Mouse (Mus musculus): ENCODE data around the gene Sv2a. TPM values are rescaled to one million over a fixed set of nuclear protein-coding genes. Genes with fewer than 3 reads are reported as not detected.
"Not testable (repeated sequence)": the region's sequence is repeated elsewhere in the genome, so short reads cannot be mapped to it uniquely, and the experiment has no call there.

The Sv2a gene
- polyA plus RNA-seq, 1 experiment from 2014 or later = 12.9 TPM

DNA sequence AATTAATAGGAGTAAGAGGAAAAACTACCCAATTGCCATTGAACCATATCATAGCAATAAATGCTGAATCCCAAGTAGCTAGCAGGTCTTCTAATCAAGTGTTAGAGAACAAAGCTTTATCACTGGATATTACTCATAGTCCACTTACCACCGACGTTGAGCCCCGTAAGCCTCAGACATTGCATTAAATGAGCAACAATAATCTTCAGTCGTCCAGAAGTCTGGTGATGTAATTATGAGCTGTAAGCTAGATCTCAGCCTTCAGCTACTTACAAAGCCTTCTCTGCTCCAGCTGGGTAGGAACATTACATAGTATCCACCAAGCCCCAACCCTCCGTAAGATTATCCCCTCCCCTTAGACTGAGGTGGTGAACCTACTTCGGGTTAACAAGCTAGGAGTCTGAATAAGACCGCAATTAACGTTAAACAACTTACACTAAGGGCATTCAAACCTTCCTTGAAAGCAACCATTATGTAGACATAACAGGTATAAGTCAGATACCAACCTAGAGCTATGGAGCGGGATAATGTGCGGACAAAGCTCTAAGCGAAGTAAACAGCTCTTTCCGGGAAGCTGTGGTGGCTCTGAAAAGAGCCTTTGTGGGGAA is 57.1 kb downstream of the Sv2a start:
- WGBS = under 1% methylated on average over 12 of the region's 12 CpGs
- Histone ChIP-seq H3K27ac (peak overlapping the region; percentile 69), H3K4me2 (peak overlapping the region; percentile 65), H3K4me1 (replicated peaks) (peaks cover 19% of the 10 kb centered on the region), H3K27me3 (no peaks in the 10 kb centered on the region), H3K36me3 (no peaks in the 10 kb centered on the region), H3K9ac (peak overlapping the region; percentile 65), H3K4me3 (peak overlapping the region; percentile 55), H3K9me3 (replicated peaks) (no peaks in the 10 kb centered on the region)
- ATAC-seq (replicated peaks; ENCODE audit: insufficient number of reproducible peaks, insufficient read depth, low FRiP score, low read depth) = no peak

DNA sequence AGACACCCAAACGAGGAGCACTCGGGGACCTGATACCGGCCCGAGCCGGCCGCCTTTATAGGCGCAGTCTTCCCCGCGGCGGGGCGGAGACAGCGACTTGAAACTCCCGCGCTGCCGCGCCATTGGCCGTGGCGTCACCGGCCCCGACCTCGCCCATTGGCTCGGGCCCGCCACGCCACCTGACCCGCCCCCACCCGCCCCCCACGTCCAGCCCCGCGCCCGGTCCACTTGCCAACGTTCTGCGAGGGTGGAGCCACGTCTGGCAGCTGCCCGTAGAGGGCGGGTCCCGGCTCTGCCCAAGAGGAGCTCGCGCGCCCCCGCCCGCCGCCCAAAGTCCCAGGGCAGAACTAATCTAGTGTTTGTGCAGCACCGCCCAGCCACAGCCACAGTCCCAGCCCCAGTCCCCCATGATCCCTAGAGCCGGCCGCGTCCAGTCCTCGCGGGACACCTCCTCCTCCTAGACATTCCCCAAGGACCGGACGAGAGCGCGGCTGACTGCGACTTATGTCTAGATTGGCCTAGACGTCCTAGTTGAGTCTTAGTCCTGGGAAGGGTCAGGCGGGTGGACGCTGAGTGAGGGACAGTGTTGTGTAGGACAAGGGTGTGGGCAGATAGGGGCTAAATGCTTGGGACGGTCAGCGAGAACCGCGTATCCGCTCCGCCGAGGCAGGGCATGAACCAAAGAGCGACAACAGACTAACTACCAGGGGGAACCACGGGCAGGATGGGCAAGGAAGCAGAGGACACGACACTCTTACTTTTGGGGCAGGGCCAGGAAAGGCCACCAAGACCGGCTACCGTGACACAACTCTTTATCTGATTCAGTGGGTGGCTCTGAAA is 58.2 kb downstream of the Sv2a start, which contains the start of gene Hist2h3c2:
Hist2h3c2 (minus strand) TSS at position 174 of the 840 bp plus-strand sequence.
- not testable (repeated sequence) for H3K9me3 ChIP-seq (replicated peaks); H3K27me3 ChIP-seq; H3K36me3 ChIP-seq
- Histone ChIP-seq H3K4me2 (peak within 1 kb of the TSS; percentile 65), H3K4me3 (peak within 1 kb of the TSS; percentile 55), H3K4me1 (replicated peaks) (peaks cover 30% of the 10 kb centered on the region), H3K9ac (peak within 1 kb of the TSS; percentile 65), H3K27ac (peak within 1 kb of the TSS; percentile 82)
- 0% methylated on average over 20 of the region's 68 CpGs for WGBS
- peak; percentile 87 for ATAC-seq (replicated peaks; ENCODE audit: insufficient number of reproducible peaks, insufficient read depth, low FRiP score, low read depth)

DNA sequence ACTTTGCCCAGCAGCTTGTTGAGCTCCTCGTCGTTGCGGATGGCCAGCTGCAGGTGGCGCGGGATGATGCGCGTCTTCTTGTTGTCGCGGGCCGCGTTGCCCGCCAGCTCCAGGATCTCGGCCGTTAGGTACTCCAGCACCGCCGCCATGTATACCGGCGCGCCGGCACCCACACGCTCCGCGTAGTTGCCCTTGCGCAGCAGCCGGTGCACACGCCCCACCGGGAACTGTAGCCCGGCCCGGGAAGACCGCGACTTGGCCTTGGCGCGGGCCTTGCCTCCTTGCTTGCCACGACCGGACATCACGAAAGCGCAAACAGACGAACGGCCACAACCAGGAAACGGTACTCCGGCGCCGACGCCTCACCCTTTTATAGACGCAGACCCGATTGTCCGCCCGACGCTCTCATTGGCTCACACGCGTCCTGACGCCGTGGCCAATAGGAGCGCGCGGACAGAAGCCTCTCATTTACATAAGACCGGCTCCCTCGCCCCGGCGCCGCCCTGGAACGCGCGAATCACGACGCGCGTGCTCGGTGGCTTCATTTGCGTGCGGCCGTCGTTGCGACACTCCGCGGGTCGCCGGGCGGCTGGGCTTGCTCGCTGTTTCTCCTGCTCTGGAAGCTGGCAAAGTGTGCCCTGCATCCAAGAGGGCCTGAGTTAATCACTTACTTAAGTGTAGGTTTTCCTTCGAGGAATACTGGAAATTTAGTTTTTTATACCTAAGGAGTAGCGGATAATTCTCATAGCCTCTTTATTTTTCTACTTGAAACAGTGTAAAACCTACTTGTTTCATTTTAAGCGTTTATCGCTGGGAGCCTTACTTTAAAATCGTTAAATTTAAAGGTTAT is 59.2 kb downstream of the Sv2a start, which contains the start of gene Hist2h2aa2:
Hist2h2aa2 (minus strand) TSS at position 328 of the 850 bp plus-strand sequence.
- Histone ChIP-seq H3K4me2 (peak within 1 kb of the TSS; percentile 56), H3K27ac (peak within 1 kb of the TSS; percentile 87), H3K9ac (peak within 1 kb of the TSS; percentile 52), H3K4me1 (replicated peaks) (peaks cover 35% of the 10 kb centered on the region), H3K4me3 (peak within 1 kb of the TSS; percentile 44)
- H3K36me3 ChIP-seq; H3K9me3 ChIP-seq (replicated peaks); H3K27me3 ChIP-seq: not testable (repeated sequence)
- peak; percentile 85 for ATAC-seq (replicated peaks; ENCODE audit: insufficient number of reproducible peaks, insufficient read depth, low FRiP score, low read depth)
- WGBS = 3% methylated on average over 47 of the region's 85 CpGs

DNA sequence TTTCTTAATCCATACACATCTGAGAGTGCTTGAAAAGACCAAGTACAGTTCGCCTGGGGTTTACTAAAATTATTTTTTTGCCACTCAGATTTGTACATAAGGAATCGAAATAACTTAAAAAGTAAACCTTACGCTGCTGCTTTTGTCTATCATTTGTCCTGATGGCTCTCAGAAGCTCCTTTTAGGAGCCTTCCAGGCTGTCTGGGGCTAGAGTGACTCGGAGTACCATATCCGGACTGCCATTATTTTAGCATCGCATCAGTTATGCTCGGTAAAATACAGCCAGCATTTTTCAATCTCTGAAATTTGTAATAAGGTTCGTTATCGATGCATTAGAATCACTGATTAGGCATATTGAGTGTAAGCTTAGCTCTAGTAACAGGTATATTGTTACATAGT is 59.8 kb downstream of the Sv2a start:
- ATAC-seq (replicated peaks; ENCODE audit: insufficient number of reproducible peaks, insufficient read depth, low FRiP score, low read depth) = no peak
- H3K4me3 ChIP-seq = no peak overlapping the region
- H3K27me3 ChIP-seq = no peaks in the 10 kb centered on the region
- no peaks in the 10 kb centered on the region for H3K9me3 ChIP-seq (replicated peaks)
- H3K27ac ChIP-seq = peak overlapping the region; percentile 87
- 80% methylated on average over 9 of the region's 9 CpGs for WGBS
- peak overlapping the region; percentile 52 for H3K9ac ChIP-seq
- H3K4me2 ChIP-seq = peak overlapping the region; percentile 56
- peaks cover 35% of the 10 kb centered on the region for H3K4me1 ChIP-seq (replicated peaks)
- no peaks in the 10 kb centered on the region for H3K36me3 ChIP-seq

DNA sequence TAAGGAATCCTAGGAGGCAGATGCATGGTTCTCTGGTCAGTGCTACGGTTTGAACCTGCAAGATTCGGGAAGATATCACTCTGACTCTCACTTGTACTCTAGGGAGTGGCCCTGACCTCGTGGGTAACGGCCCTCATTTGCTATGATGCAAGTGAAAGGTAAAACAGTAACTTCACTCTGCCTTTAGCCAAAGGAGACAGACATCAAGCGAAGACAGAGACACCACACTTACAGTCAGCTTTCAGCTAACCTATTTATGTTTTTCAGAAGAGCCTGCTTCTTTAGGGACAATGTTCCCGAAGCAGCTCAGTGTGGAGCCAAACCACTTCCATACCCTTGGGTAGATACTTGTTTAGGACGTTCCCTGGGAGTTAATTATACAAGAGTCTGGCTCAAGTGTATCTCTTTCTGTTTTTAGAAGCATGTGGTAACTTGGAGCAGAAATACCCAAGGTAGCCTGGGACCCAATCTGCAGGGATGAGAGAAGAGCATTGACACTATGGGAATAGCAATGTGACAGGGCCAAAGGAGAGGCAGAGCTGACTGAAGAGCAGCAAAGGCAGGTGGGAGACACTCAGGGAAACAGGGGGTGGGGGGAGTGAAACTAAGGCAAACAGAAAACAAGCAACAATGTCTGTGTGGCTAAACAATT is 63.1 kb downstream of the Sv2a start:
- WGBS = 76% methylated on average over 7 of the region's 7 CpGs
- Histone ChIP-seq H3K4me1 (replicated peaks) (peaks cover 35% of the 10 kb centered on the region), H3K4me2 (peak overlapping the region; percentile 73), H3K36me3 (no peaks in the 10 kb centered on the region), H3K9ac (peak overlapping the region; percentile 66; the same call in 1 of the 2 replicates), H3K27ac (peak overlapping the region; percentile 96), H3K4me3 (peak overlapping the region; percentile 50; the same call in 1 of the 2 replicates), H3K9me3 (replicated peaks) (no peaks in the 10 kb centered on the region), H3K27me3 (no peaks in the 10 kb centered on the region)
- ATAC-seq (replicated peaks; ENCODE audit: insufficient number of reproducible peaks, insufficient read depth, low FRiP score, low read depth) = no peak

Small RNA genes within 50 kb of the gene (microRNA-seq; reads per million reads assigned to microRNA genes)
- not detected for gene Gm44492
- not detected for gene Gm47311

Other genes with a start within 250 kb of the Sv2a start
- gene Plekho1, start 185.2 kb upstream of the Sv2a start, polyA plus RNA-seq (2015; fragmentation: Nextera tagmentation; extraction: Ambion mirVana) = 64.3 and 69.6 TPM in 2 replicates
- 38.3 and 40.2 TPM in 2 replicates for gene Vps45, start 122.7 kb upstream of the Sv2a start, polyA plus RNA-seq (2015; fragmentation: Nextera tagmentation; extraction: Ambion mirVana)
- gene Otud7b, start 76.6 kb upstream of the Sv2a start, polyA plus RNA-seq (2015; fragmentation: Nextera tagmentation; extraction: Ambion mirVana) = 20.1 and 24.5 TPM in 2 replicates
- gene Mtmr11, start 19.1 kb upstream of the Sv2a start, polyA plus RNA-seq (2015; fragmentation: Nextera tagmentation; extraction: Ambion mirVana) = 8.5 and 11.2 TPM in 2 replicates
- 71.2 and 96.8 TPM in 2 replicates for gene Sf3b4, start 8.8 kb upstream of the Sv2a start, polyA plus RNA-seq (2015; fragmentation: Nextera tagmentation; extraction: Ambion mirVana)
- gene Bola1, start 38.6 kb downstream of the Sv2a start, polyA plus RNA-seq (2015; fragmentation: Nextera tagmentation; extraction: Ambion mirVana) = 40.7 and 40.8 TPM in 2 replicates
- gene Hist2h2ab, start 38.7 kb downstream of the Sv2a start, polyA plus RNA-seq (2015; fragmentation: Nextera tagmentation; extraction: Ambion mirVana) = 0.43 TPM in 1 of 2 replicates, not detected in the other
- gene Hist2h2ac, start 39.7 kb downstream of the Sv2a start, polyA plus RNA-seq (2015; fragmentation: Nextera tagmentation; extraction: Ambion mirVana) = 5.3 and 5.5 TPM in 2 replicates
- 7.3 and 8.1 TPM in 2 replicates for gene Hist2h2be, start 40.0 kb downstream of the Sv2a start, polyA plus RNA-seq (2015; fragmentation: Nextera tagmentation; extraction: Ambion mirVana)
- gene Hist2h3c2, start 58.0 kb downstream of the Sv2a start, polyA plus RNA-seq (2015; fragmentation: Nextera tagmentation; extraction: Ambion mirVana) = 3.9 and 5.1 TPM in 2 replicates
- gene Hist2h2aa2, start 59.1 kb downstream of the Sv2a start, polyA plus RNA-seq (2015; fragmentation: Nextera tagmentation; extraction: Ambion mirVana) = 37.0 and 45.9 TPM in 2 replicates
- 13.6 and 15.1 TPM in 2 replicates for gene Hist2h2aa1, start 64.3 kb downstream of the Sv2a start, polyA plus RNA-seq (2015; fragmentation: Nextera tagmentation; extraction: Ambion mirVana)
- gene Hist2h3c1, start 65.5 kb downstream of the Sv2a start, polyA plus RNA-seq (2015; fragmentation: Nextera tagmentation; extraction: Ambion mirVana) = 0.72 and 1.0 TPM in 2 replicates
- 2.9 and 3.9 TPM in 2 replicates for gene Hist2h4, start 82.2 kb downstream of the Sv2a start, polyA plus RNA-seq (2015; fragmentation: Nextera tagmentation; extraction: Ambion mirVana)
- 26.2 and 31.1 TPM in 2 replicates for gene Hist2h3b, start 87.5 kb downstream of the Sv2a start, polyA plus RNA-seq (2015; fragmentation: Nextera tagmentation; extraction: Ambion mirVana)
- 3.6 and 4.8 TPM in 2 replicates for gene Hist2h2bb, start 88.6 kb downstream of the Sv2a start, polyA plus RNA-seq (2015; fragmentation: Nextera tagmentation; extraction: Ambion mirVana)
- gene Fcgr1, start 112.8 kb downstream of the Sv2a start, polyA plus RNA-seq (2015; fragmentation: Nextera tagmentation; extraction: Ambion mirVana) = 1.1 and 3.2 TPM in 2 replicates

Data from heart, embryonic 15.5 days (tissue).